Mouse (Mus musculus) MEL (cell line): ENCODE data around the gene Glb1l3. TPM values are rescaled to one million over a fixed set of nuclear protein-coding genes. Genes with fewer than 3 reads are reported as not detected.

ENCODE experiments used
- DNase-seq: peaks from one replicate; pipeline ENCODE4 v3.0.0; 2011; ENCODE audit warnings: low read depth, low spot score
- H3K27ac ChIP-seq: 2 replicates; pipeline ENCODE4 v1.5.1; 2012; ENCODE audit warnings: low read depth, mild to moderate bottlenecking, control low read depth, low read length, moderate library complexity; ENCODE audit not compliant: control insufficient read depth
- H3K27me3 ChIP-seq, 2 experiments: fragments of 150-350 bp in 1 of 2; sonication (generic) in 1 of 2; 2 replicates each; pipeline ENCODE4 v1.6.1; 2012; ENCODE audit warnings: low read length in 2 of 2, mild to moderate bottlenecking in 2 of 2, improper control_type of control experiment in 1 of 2, moderate library complexity in 1 of 2; ENCODE audit not compliant: insufficient read depth in 2 of 2, control insufficient read depth in 1 of 2
- H3K36me3 ChIP-seq, 2 experiments: 2 replicates each; pipeline ENCODE4 v1.6.1; 2012 to 2014; ENCODE audit warnings: low read length in 2 of 2, improper control_type of control experiment in 1 of 2, inconsistent platforms in 1 of 2, mild to moderate bottlenecking in 1 of 2; ENCODE audit not compliant: insufficient read depth in 2 of 2, control insufficient read depth in 1 of 2
- H3K4me1 ChIP-seq, 2 experiments: fragments of 150-350 bp in 1 of 2; sonication (generic) in 1 of 2; 2 replicates each; pipeline ENCODE4 v1.6.1; 2012; ENCODE audit warnings: low read length in 2 of 2, improper control_type of control experiment in 1 of 2, mild to moderate bottlenecking in 1 of 2; ENCODE audit not compliant: insufficient read depth in 2 of 2, control insufficient read depth in 1 of 2
- H3K4me3 ChIP-seq, 2 experiments: fragments of 150-350 bp in 1 of 2; sonication (generic) in 1 of 2; 2 replicates each; pipeline ENCODE4 v1.5.1; 2012; ENCODE audit warnings: low read depth in 2 of 2, low read length in 2 of 2, mild to moderate bottlenecking in 2 of 2, moderate library complexity in 2 of 2, control low read depth in 1 of 2, improper control_type of control experiment in 1 of 2; ENCODE audit not compliant: control insufficient read depth in 1 of 2, insufficient read depth in 1 of 2
- H3K79me2 ChIP-seq: 2 replicates; pipeline ENCODE4 v1.6.1; 2012; ENCODE audit warnings: mild to moderate bottlenecking, low read length, moderate library complexity; ENCODE audit not compliant: control insufficient read depth, poor library complexity, insufficient read depth
- H3K9ac ChIP-seq: 2 replicates; pipeline ENCODE4 v1.6.1; 2012; ENCODE audit warnings: low read depth, mild to moderate bottlenecking, control low read depth, low read length, moderate library complexity; ENCODE audit not compliant: control insufficient read depth, poor library complexity, severe bottlenecking
- H3K9me3 ChIP-seq: fragments of 150-350 bp; sonication (generic); replicated peaks from 2 replicates; pipeline ENCODE4 v1.6.1; 2012; ENCODE audit warnings: mild to moderate bottlenecking, low read length, improper control_type of control experiment, moderate library complexity; ENCODE audit not compliant: insufficient read depth
- BHLHE40 ChIP-seq: IDR thresholded peaks from 2 replicates; pipeline ENCODE4 v1.6.1; 2012; ENCODE audit warnings: low read depth, mild to moderate bottlenecking, inconsistent platforms, low read length, improper control_type of control experiment, borderline replicate concordance
- CHD1 ChIP-seq: IDR thresholded peaks from 2 replicates; pipeline ENCODE4 v1.6.1; 2012; ENCODE audit warnings: low read depth, mild to moderate bottlenecking, inconsistent platforms, low read length, improper control_type of control experiment
- E2F4 ChIP-seq: IDR thresholded peaks from 2 replicates; pipeline ENCODE4 v1.6.1; 2011; ENCODE audit warnings: low read depth, low read length, improper control_type of control experiment, borderline replicate concordance
- ELF1 ChIP-seq: IDR thresholded peaks from 2 replicates; pipeline ENCODE4 v1.6.1; 2014; ENCODE audit warnings: low read depth, mild to moderate bottlenecking, inconsistent platforms, low read length, improper control_type of control experiment, moderate library complexity
- EP300 ChIP-seq, 2 experiments: IDR thresholded peaks; 2 replicates each; pipeline ENCODE4 v1.6.1; 2011; ENCODE audit warnings: improper control_type of control experiment in 2 of 2, low read length in 2 of 2, low read depth in 1 of 2, mild to moderate bottlenecking in 1 of 2
- GABPA ChIP-seq: IDR thresholded peaks from 2 replicates; pipeline ENCODE4 v1.6.1; 2012; ENCODE audit warnings: low read depth, mild to moderate bottlenecking, inconsistent platforms, low read length, improper control_type of control experiment, moderate library complexity
- GATA1 ChIP-seq: IDR thresholded peaks from 2 replicates; pipeline ENCODE4 v1.6.1; 2011; ENCODE audit warnings: low read depth, low read length, improper control_type of control experiment
- HCFC1 ChIP-seq: IDR thresholded peaks from 2 replicates; pipeline ENCODE4 v1.6.1; 2012; ENCODE audit warnings: low read depth, mild to moderate bottlenecking, inconsistent platforms, low read length, improper control_type of control experiment, moderate library complexity
- JUND ChIP-seq: IDR thresholded peaks from 2 replicates; pipeline ENCODE4 v1.6.1; 2011; ENCODE audit warnings: low read depth, mild to moderate bottlenecking, improper control_type of control experiment, low read length
- MAFK ChIP-seq: IDR thresholded peaks from 2 replicates; pipeline ENCODE4 v1.6.1; 2011; ENCODE audit warnings: low read depth, mild to moderate bottlenecking, low read length, improper control_type of control experiment, borderline replicate concordance
- MAX ChIP-seq: IDR thresholded peaks from 2 replicates; pipeline ENCODE4 v1.6.1; 2011; ENCODE audit warnings: low read length, improper control_type of control experiment
- NELFE ChIP-seq: IDR thresholded peaks from 2 replicates; pipeline ENCODE4 v1.6.1; 2011; ENCODE audit warnings: low read depth, low read length, improper control_type of control experiment
- POLR2A ChIP-seq, 2 experiments: IDR thresholded peaks; 2 replicates each; pipeline ENCODE4 v1.6.1; 2011 to 2012; ENCODE audit warnings: low read length in 2 of 2, mild to moderate bottlenecking in 2 of 2, control low read depth in 1 of 2, improper control_type of control experiment in 1 of 2, low read depth in 1 of 2, moderate library complexity in 1 of 2; ENCODE audit not compliant: control insufficient read depth in 1 of 2, insufficient read depth in 1 of 2, poor library complexity in 1 of 2
- POLR2AphosphoS2 ChIP-seq: IDR thresholded peaks from 2 replicates; pipeline ENCODE4 v1.6.1; 2011; ENCODE audit warnings: low read length, improper control_type of control experiment
- SMC3 ChIP-seq: IDR thresholded peaks from 2 replicates; pipeline ENCODE4 v1.6.1; 2011; ENCODE audit warnings: low read depth, low read length, improper control_type of control experiment
- TAL1 ChIP-seq: IDR thresholded peaks from 2 replicates; pipeline ENCODE4 v1.6.1; 2012; ENCODE audit warnings: mild to moderate bottlenecking, inconsistent platforms, low read length, moderate library complexity, mixed read lengths
- TCF12 ChIP-seq: IDR thresholded peaks from 2 replicates; pipeline ENCODE4 v1.6.1; 2014; ENCODE audit warnings: low read depth, mild to moderate bottlenecking, inconsistent platforms, low read length, improper control_type of control experiment, moderate library complexity
- USF2 ChIP-seq, 2 experiments: IDR thresholded peaks; 2 replicates each; pipeline ENCODE4 v1.6.1; 2011 to 2012; ENCODE audit warnings: improper control_type of control experiment in 2 of 2, low read length in 2 of 2, borderline replicate concordance in 1 of 2, inconsistent platforms in 1 of 2, low read depth in 1 of 2, mild to moderate bottlenecking in 1 of 2; ENCODE audit not compliant: insufficient read depth in 1 of 2
- ZKSCAN1 ChIP-seq: IDR thresholded peaks from 2 replicates; pipeline ENCODE4 v1.6.1; 2012; ENCODE audit warnings: low read depth, mild to moderate bottlenecking, inconsistent platforms, low read length, improper control_type of control experiment, moderate library complexity
- ZMIZ1 ChIP-seq: IDR thresholded peaks from 2 replicates; pipeline ENCODE4 v1.6.1; 2012; ENCODE audit warnings: low read depth, mild to moderate bottlenecking, inconsistent platforms, low read length, improper control_type of control experiment, moderate library complexity
- ZNF384 ChIP-seq: IDR thresholded peaks from 2 replicates; pipeline ENCODE4 v1.6.1; 2012; ENCODE audit warnings: low read depth, mild to moderate bottlenecking, inconsistent platforms, low read length, improper control_type of control experiment
- polyA plus RNA-seq, 2 experiments: library from polyadenylated mRNA; stranded (reverse) in 1 of 2; unstranded in 1 of 2; fragments of >175 nt in 1 of 2; fragments of >200 nt in 1 of 2; gene quantifications; 2 replicates each; pipeline versions ENCODE4 v1.2.1 to v1.2.4; 2012; ENCODE audit warnings: low replicate concordance in 2 of 2, low read depth in 1 of 2; ENCODE audit not compliant: insufficient read length in 2 of 2, insufficient read depth in 1 of 2, missing spikeins in 1 of 2
- total RNA-seq: library from RNA; depleted of rRNA; stranded (reverse); fragments of 300-350 nt; gene quantifications from 2 replicates; pipeline ENCODE4 v1.2.3, GENCODE M21; 2012

Gene Glb1l3
- total and polyA plus RNA-seq, 3 experiments = not detected

GRCm38 (mm10) chr9:26798205-26798604 is 62.5 kb downstream of the Glb1l3 start:
- H3K9me3 ChIP-seq = no peaks in the 10 kb centered on the region
- no peaks in the 10 kb centered on the region for H3K36me3 ChIP-seq
- no peak for DNase-seq
- no peaks in the 10 kb centered on the region for H3K27me3 ChIP-seq
- H3K9ac ChIP-seq = no peak overlapping the region
- TF ChIP-seq POLR2A (IDR thresholded peaks at IDR 0.05; ENCODE audit: control insufficient read depth in 1 of 2, insufficient read depth in 1 of 2, low read depth in 1 of 2, low read length in 2 of 2, poor library complexity in 1 of 2) (no peak), USF2 (IDR thresholded peaks at IDR 0.05; ENCODE audit: borderline replicate concordance in 1 of 2, insufficient read depth in 1 of 2, low read depth in 1 of 2, low read length in 2 of 2) (no peak), MAFK (no peak), TCF12 (no peak)
- TF ChIP-seq, all 39 proteins: peak for 0
- Histone ChIP-seq H3K4me3 (no peak overlapping the region), H3K79me2 (no peaks in the 10 kb centered on the region), H3K27ac (no peak overlapping the region), H3K4me1 (no peaks in the 10 kb centered on the region)

DNA sequence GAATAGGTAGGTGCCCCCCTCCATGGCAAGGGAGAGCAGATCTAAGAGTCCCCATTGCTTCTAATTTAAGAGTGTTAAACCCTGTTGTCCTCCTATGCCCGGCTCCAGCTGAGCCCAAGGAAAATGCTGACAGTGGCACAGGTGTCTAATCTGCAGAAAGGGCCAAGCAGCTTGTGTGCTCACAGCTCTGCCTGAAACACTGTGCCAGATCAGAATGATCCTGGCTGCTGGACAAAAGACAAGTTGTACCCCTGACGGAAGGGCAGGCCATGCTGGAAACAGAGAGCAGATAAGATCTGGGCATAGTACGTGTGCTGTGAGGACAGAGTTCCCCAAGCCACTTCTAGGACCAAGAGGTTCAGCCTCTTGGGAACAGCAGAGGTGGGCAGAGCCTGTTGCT is 67.9 kb downstream of the Glb1l3 start:
- TF ChIP-seq SMC3 = no peak
- no peak for TF ChIP-seq ZNF384
- TF ChIP-seq TCF12 = no peak
- TF ChIP-seq EP300 (IDR thresholded peaks at IDR 0.05; ENCODE audit: low read depth in 1 of 2, low read length in 2 of 2) = no peak
- TF ChIP-seq ZKSCAN1 = no peak
- TF ChIP-seq NELFE = no peak
- no peak for TF ChIP-seq CHD1
- no peak for TF ChIP-seq POLR2AphosphoS2
- Histone ChIP-seq H3K4me1 (no peaks in the 10 kb centered on the region), H3K9ac (no peak overlapping the region), H3K27ac (no peak overlapping the region), H3K36me3 (no peaks in the 10 kb centered on the region), H3K79me2 (no peaks in the 10 kb centered on the region), H3K4me3 (no peak overlapping the region), H3K9me3 (no peaks in the 10 kb centered on the region), H3K27me3 (no peaks in the 10 kb centered on the region)
- no peak for DNase-seq

DNA sequence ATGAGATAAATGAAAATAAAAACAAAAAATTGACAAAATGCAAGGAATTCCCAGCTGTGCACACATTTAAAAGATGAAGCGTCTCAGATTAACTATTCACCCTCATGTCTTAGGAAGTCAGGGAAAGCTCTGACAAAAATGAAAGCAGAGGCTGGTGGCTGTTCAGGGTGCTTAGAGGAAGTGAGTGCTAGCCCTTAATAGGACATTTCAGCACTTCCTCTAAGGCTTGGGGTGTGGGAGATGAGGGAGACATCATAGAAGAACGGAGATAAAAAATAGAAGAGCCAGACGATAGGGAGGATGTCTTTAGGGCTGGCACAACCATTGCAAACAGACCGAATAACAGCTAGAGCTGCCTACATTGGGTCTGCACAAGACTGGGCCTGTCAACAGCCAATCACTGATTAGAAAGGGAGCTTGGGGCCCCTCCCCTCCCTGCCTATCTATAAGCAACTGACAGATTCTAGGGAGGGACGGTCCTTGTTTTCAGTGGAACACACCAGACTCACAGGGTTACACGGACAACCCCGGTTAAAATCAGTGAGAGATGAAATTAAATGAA is 77.2 kb downstream of the Glb1l3 start:
- Histone ChIP-seq H3K9ac (no peak overlapping the region), H3K4me3 (no peak overlapping the region), H3K9me3 (no peaks in the 10 kb centered on the region), H3K27me3 (no peaks in the 10 kb centered on the region), H3K4me1 (no peaks in the 10 kb centered on the region), H3K79me2 (no peaks in the 10 kb centered on the region), H3K27ac (no peak overlapping the region), H3K36me3 (no peaks in the 10 kb centered on the region)
- TF ChIP-seq CHD1 (no peak), GABPA (no peak), BHLHE40 (no peak), GATA1 (no peak), EP300 (IDR thresholded peaks at IDR 0.05; ENCODE audit: low read depth in 1 of 2, low read length in 2 of 2) (no peak), TAL1 (no peak), NELFE (no peak), HCFC1 (no peak), TCF12 (no peak), JUND (no peak), SMC3 (no peak), ZMIZ1 (no peak), ZNF384 (no peak), E2F4 (no peak), MAX (no peak), MAFK (no peak), ELF1 (no peak)
- peak; percentile 7 for DNase-seq
